Mouse (Mus musculus) T-helper 2 cell (primary cell): Measurements from ENCODE around the gene Sik3.

Experiments used
- in situ Hi-C: fragments of 300-600 bp; cut with MboI, MseI; formaldehyde crosslinking; loops from one replicate; pipeline ENCODE4 v1.15.1; 2025; ENCODE audit warnings: high pct_unique_total_duplicates

Gene Sik3

DNA sequence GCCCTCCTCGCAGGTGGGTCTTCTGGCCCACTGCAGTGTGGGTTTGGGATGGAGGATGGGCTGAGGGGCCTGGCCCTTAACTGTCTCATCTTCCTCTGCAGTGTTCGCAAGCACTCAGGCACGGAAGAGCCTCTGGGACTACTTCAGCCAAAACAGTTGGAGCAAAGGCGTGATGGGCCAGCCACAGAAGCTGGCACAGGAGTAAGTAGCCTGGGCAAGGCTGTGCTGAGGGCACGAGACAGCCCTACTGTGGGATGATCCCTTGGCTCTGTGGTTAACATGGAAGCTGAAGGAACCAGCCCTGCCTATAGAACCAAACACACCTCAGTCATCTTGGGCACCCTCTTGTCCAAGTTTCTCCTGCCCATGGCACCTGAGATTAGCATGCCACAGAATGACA, 256.5 kb downstream of the Sik3 start:
- in situ Hi-C loops = no loop called here

DNA sequence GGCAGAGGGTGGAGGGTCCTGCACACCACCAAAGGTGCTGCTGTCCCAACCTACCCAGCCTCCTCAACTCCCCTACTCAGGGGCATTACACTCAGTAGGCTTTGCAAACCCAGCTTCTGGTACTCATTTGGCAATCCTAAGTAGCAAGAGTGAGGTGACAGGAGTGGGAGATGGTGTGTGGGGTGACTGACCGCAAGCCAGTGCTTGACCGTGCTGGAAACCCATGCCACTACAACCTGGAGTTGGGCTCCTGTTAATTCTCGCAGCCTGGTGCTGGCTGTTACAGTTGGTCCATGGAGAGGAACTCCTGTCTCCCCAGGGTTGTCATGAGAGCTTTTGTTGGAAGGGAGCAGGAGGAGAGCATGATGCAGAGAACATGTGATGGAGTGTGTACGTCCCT, 258.2 kb downstream of the Sik3 start:
- in situ Hi-C loops = no loop called here

DNA sequence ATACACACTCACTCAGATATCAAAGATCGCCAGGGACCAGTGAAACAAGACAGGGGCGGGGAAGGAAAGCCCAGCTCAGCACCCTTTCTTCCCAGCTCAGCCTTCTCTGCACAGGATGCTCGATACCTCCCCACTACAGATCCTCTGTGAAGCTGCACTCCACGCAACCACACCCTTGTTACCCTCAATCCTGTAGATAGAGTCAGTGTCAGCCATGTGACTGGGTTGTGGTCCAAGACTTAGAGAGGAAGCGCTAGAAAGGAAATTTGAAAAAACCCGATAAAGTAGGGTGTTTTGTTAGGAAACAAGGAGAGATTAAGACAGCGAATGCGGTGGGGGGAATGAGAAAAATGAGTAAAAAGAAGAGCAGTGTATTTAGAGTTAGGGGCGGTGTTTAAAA, 259.4 kb downstream of the Sik3 start:
- in situ Hi-C loops = no loop called here

DNA sequence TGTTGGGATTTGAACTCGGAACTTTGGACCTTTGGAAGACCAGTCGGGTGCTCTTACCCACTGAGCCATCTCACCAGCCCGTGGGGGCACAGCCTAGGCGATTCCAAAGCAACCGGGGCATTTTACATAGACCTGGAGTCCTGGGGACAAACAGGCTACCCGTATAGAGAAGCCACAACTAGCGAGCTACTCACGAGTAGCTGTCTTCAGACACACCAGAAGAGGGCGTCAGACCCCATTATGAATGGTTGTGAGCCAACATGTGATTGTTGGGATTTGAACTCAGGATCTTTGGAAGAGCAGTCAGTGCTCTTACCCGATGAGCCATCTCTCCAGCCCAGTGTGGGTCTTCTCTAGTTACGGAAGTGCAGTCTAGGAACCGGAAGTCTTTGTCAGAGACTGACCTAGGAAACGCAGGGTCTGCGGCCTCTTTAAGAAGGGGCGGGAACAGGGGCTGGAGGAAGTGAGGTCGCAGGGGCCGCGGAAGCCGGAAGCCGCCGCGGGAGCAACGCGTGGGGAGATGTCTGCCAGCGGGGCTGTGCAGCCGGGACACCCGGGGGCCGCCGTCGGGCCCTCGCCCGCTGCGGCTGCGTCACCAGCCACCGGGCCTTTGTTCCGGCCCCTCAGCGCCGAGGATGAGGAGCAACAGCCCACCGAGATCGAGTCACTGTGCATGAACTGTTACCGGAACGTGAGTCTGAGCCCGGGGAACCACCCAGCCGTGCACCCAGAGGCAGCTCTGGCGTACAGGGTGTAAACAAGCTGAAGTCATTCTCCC, 260.2 kb downstream of the Sik3 start, which contains the start of gene Zpr1:
TSS of gene Zpr1 (plus strand) at position 388 of the 778 bp plus-strand sequence.
- in situ Hi-C loops = no loop called here
